Mouse (Mus musculus) kidney, postnatal 4 days (tissue): Measurements from ENCODE around the gene Ugt1a6b.

Experiments used
- DNase-seq, 2 experiments: peaks; one replicate each; pipeline ENCODE4 v3.0.0; 2021; ENCODE audit warnings: mixed read lengths in 2 of 2

Gene Ugt1a6b

GRCm38 (mm10) chr1:88225741-88226140 is 122.7 kb downstream of the Ugt1a6b start:
- peak in 1 of 2 experiments; percentile 3 for DNase-seq

GRCm38 (mm10) chr1:88226670-88227379 is 123.8 kb downstream of the Ugt1a6b start, which contains the start of gene Mroh2a:
Gene Mroh2a (plus strand): TSS chr1:88226986.
- DNase-seq, result peak; percentile 3 to 6

- no peak for DNase-seq
Observed at GRCm38 (mm10) chr1:88227482-88227881, 124.4 kb downstream of the Ugt1a6b start.

- peak; percentile 5 to 8 for DNase-seq
Observed at GRCm38 (mm10) chr1:88228121-88228520, 125.1 kb downstream of the Ugt1a6b start.

GRCm38 (mm10) chr1:88229566-88229965 is 126.5 kb downstream of the Ugt1a6b start:
- no peak for DNase-seq

GRCm38 (mm10) chr1:88229986-88230385 is 126.9 kb downstream of the Ugt1a6b start:
- peak in 1 of 2 experiments; percentile 3 for DNase-seq

GRCm38 (mm10) chr1:88230421-88230820 is 127.4 kb downstream of the Ugt1a6b start:
- DNase-seq, result peak in 1 of 2 experiments; percentile 4

GRCm38 (mm10) chr1:88230981-88231802 is 128.1 kb downstream of the Ugt1a6b start:
- DNase-seq, result no peak

- peak in 1 of 2 experiments; percentile 4 for DNase-seq
Observed at GRCm38 (mm10) chr1:88231803-88232499, 128.9 kb downstream of the Ugt1a6b start.

- no peak for DNase-seq
Observed at GRCm38 (mm10) chr1:88232664-88233380, 129.8 kb downstream of the Ugt1a6b start.

GRCm38 (mm10) chr1:88233421-88234247 is 130.6 kb downstream of the Ugt1a6b start:
- peak in 1 of 2 experiments; percentile 10 for DNase-seq

- DNase-seq, result no peak
Observed at GRCm38 (mm10) chr1:88234248-88234610, 131.2 kb downstream of the Ugt1a6b start.

- no peak for DNase-seq
Observed at GRCm38 (mm10) chr1:88234646-88235045, 131.6 kb downstream of the Ugt1a6b start.

GRCm38 (mm10) chr1:88235046-88235893 is 132.2 kb downstream of the Ugt1a6b start:
- DNase-seq, result no peak

- peak in 1 of 2 experiments; percentile 49 for DNase-seq
Observed at GRCm38 (mm10) chr1:88235894-88236415, 132.9 kb downstream of the Ugt1a6b start.

GRCm38 (mm10) chr1:88237311-88237710 is 134.3 kb downstream of the Ugt1a6b start:
- no peak for DNase-seq

- no peak for DNase-seq
Observed at GRCm38 (mm10) chr1:88238771-88239170, 135.7 kb downstream of the Ugt1a6b start.

GRCm38 (mm10) chr1:88240072-88240471 is 137.0 kb downstream of the Ugt1a6b start:
- no peak for DNase-seq

- DNase-seq, result no peak
Observed at GRCm38 (mm10) chr1:88240579-88240978, 137.5 kb downstream of the Ugt1a6b start.

GRCm38 (mm10) chr1:88243861-88244260 is 140.8 kb downstream of the Ugt1a6b start:
- no peak for DNase-seq
